Mouse (Mus musculus): ENCODE results near the gene Ak2. TPM values are rescaled to one million over a fixed set of nuclear protein-coding genes. Genes with fewer than 3 reads are reported as not detected.

The Ak2 gene
- polyA plus RNA-seq, 1 experiment from 2014 or later = 141 TPM

GRCm38 (mm10) chr4:128980890-128981832, 10.6 kb upstream of the Ak2 start:
- no peak for DNase-seq (ENCODE audit: low spot score, missing footprints)
- no peaks in the 10 kb centered on the region for H3K9me3 ChIP-seq (ENCODE audit: control insufficient read depth, low read length)
- H3K4me2 ChIP-seq = no peak overlapping the region
- ATAC-seq (ENCODE audit: low FRiP score) = no peak
- no peaks in the 10 kb centered on the region for H3K4me1 ChIP-seq (ENCODE audit: control insufficient read depth, insufficient read depth, low read length)
- no peaks in the 10 kb centered on the region for H3K36me3 ChIP-seq (ENCODE audit: control insufficient read depth, insufficient read depth, low read length)
- H3K4me3 ChIP-seq (ENCODE audit: low read depth, low read length) = no peak overlapping the region
- H3K27me3 ChIP-seq (ENCODE audit: control insufficient read depth, insufficient read depth, low read length) = no peaks in the 10 kb centered on the region
- H3K27ac ChIP-seq (ENCODE audit: low read depth, low read length) = no peak overlapping the region
- no peak overlapping the region for H3K9ac ChIP-seq (ENCODE audit: low read length)
- 88% methylated on average over 12 of the region's 12 CpGs for WGBS

- 78% methylated on average over 11 of the region's 11 CpGs for WGBS
- DNase-seq (ENCODE audit: low spot score, missing footprints) = no peak
- H3K9ac ChIP-seq (ENCODE audit: low read length) = no peak overlapping the region
- no peaks in the 10 kb centered on the region for H3K9me3 ChIP-seq (ENCODE audit: control insufficient read depth, low read length)
- no peaks in the 10 kb centered on the region for H3K4me1 ChIP-seq (ENCODE audit: control insufficient read depth, insufficient read depth, low read length)
- no peak for ATAC-seq (ENCODE audit: low FRiP score)
- no peaks in the 10 kb centered on the region for H3K36me3 ChIP-seq (ENCODE audit: control insufficient read depth, insufficient read depth, low read length)
- H3K4me3 ChIP-seq (ENCODE audit: low read depth, low read length) = no peak overlapping the region
- no peak overlapping the region for H3K27ac ChIP-seq (ENCODE audit: low read depth, low read length)
- H3K4me2 ChIP-seq = no peak overlapping the region
- no peaks in the 10 kb centered on the region for H3K27me3 ChIP-seq (ENCODE audit: control insufficient read depth, insufficient read depth, low read length)
Measured at GRCm38 (mm10) chr4:128981833-128982180, 10.0 kb upstream of the Ak2 start.

- no peak for ATAC-seq (ENCODE audit: low FRiP score)
- 86% methylated on average over 2 of the region's 2 CpGs for WGBS
Measured at GRCm38 (mm10) chr4:128983151-128983550, 8.6 kb upstream of the Ak2 start.

GRCm38 (mm10) chr4:128983656-128984055, 8.1 kb upstream of the Ak2 start:
- DNase-seq (ENCODE audit: low spot score, missing footprints) (peak; percentile 28), ATAC-seq (ENCODE audit: low FRiP score) (no peak)
- H3K27ac ChIP-seq (ENCODE audit: low read depth, low read length) = no peak overlapping the region
- no peak overlapping the region for H3K9ac ChIP-seq (ENCODE audit: low read length)
- H3K27me3 ChIP-seq (ENCODE audit: control insufficient read depth, insufficient read depth, low read length) = no peaks in the 10 kb centered on the region
- no peaks in the 10 kb centered on the region for H3K4me1 ChIP-seq (ENCODE audit: control insufficient read depth, insufficient read depth, low read length)
- H3K9me3 ChIP-seq (ENCODE audit: control insufficient read depth, low read length) = no peaks in the 10 kb centered on the region
- H3K4me2 ChIP-seq = no peak overlapping the region
- no peaks in the 10 kb centered on the region for H3K36me3 ChIP-seq (ENCODE audit: control insufficient read depth, insufficient read depth, low read length)
- H3K4me3 ChIP-seq (ENCODE audit: low read depth, low read length) = no peak overlapping the region
- WGBS = 58% methylated on average over 2 of the region's 2 CpGs

More at GRCm38 (mm10) chr4:128983151-128983550, 8.6 kb upstream of the Ak2 start:
- no peak for DNase-seq (ENCODE audit: low spot score, missing footprints)
- no peaks in the 10 kb centered on the region for H3K9me3 ChIP-seq (ENCODE audit: control insufficient read depth, low read length)
- H3K27ac ChIP-seq (ENCODE audit: low read depth, low read length) = no peak overlapping the region
- H3K9ac ChIP-seq (ENCODE audit: low read length) = no peak overlapping the region
- no peaks in the 10 kb centered on the region for H3K27me3 ChIP-seq (ENCODE audit: control insufficient read depth, insufficient read depth, low read length)
- no peaks in the 10 kb centered on the region for H3K4me1 ChIP-seq (ENCODE audit: control insufficient read depth, insufficient read depth, low read length)
- H3K36me3 ChIP-seq (ENCODE audit: control insufficient read depth, insufficient read depth, low read length) = no peaks in the 10 kb centered on the region
- H3K4me3 ChIP-seq (ENCODE audit: low read depth, low read length) = no peak overlapping the region
- no peak overlapping the region for H3K4me2 ChIP-seq

GRCm38 (mm10) chr4:128984600-128984999, 7.2 kb upstream of the Ak2 start:
- WGBS = 80% methylated on average over 3 of the region's 3 CpGs
- H3K4me1 ChIP-seq (ENCODE audit: control insufficient read depth, insufficient read depth, low read length) = no peaks in the 10 kb centered on the region
- no peaks in the 10 kb centered on the region for H3K9me3 ChIP-seq (ENCODE audit: control insufficient read depth, low read length)
- H3K4me3 ChIP-seq (ENCODE audit: low read depth, low read length) = no peak overlapping the region
- H3K4me2 ChIP-seq = no peak overlapping the region
- H3K36me3 ChIP-seq (ENCODE audit: control insufficient read depth, insufficient read depth, low read length) = no peaks in the 10 kb centered on the region
- H3K9ac ChIP-seq (ENCODE audit: low read length) = no peak overlapping the region
- no peaks in the 10 kb centered on the region for H3K27me3 ChIP-seq (ENCODE audit: control insufficient read depth, insufficient read depth, low read length)
- ATAC-seq (ENCODE audit: low FRiP score) (no peak), DNase-seq (ENCODE audit: low spot score, missing footprints) (no peak)
- H3K27ac ChIP-seq (ENCODE audit: low read depth, low read length) = no peak overlapping the region

- Histone ChIP-seq H3K9me3 (ENCODE audit: control insufficient read depth, low read length) (no peaks in the 10 kb centered on the region), H3K4me1 (ENCODE audit: control insufficient read depth, insufficient read depth, low read length) (peaks cover 2% of the 10 kb centered on the region), H3K36me3 (ENCODE audit: control insufficient read depth, insufficient read depth, low read length) (no peaks in the 10 kb centered on the region), H3K4me2 (no peak overlapping the region), H3K9ac (ENCODE audit: low read length) (no peak overlapping the region), H3K27me3 (ENCODE audit: control insufficient read depth, insufficient read depth, low read length) (no peaks in the 10 kb centered on the region), H3K27ac (ENCODE audit: low read depth, low read length) (no peak overlapping the region), H3K4me3 (ENCODE audit: low read depth, low read length) (no peak overlapping the region)
- 53% methylated on average over 3 of the region's 3 CpGs for WGBS
- ATAC-seq (ENCODE audit: low FRiP score) = no peak
- no peak for DNase-seq (ENCODE audit: low spot score, missing footprints)
Measured at GRCm38 (mm10) chr4:128988911-128989310, 2.8 kb upstream of the Ak2 start.

- Histone ChIP-seq H3K27me3 (ENCODE audit: control insufficient read depth, insufficient read depth, low read length) (no peaks in the 10 kb centered on the region), H3K27ac (ENCODE audit: low read depth, low read length) (no peak overlapping the region), H3K9ac (ENCODE audit: low read length) (no peak overlapping the region), H3K4me1 (ENCODE audit: control insufficient read depth, insufficient read depth, low read length) (peaks cover 10% of the 10 kb centered on the region), H3K4me2 (no peak overlapping the region), H3K4me3 (ENCODE audit: low read depth, low read length) (no peak overlapping the region), H3K9me3 (ENCODE audit: control insufficient read depth, low read length) (no peaks in the 10 kb centered on the region), H3K36me3 (ENCODE audit: control insufficient read depth, insufficient read depth, low read length) (no peaks in the 10 kb centered on the region)
- peak; percentile 51 for DNase-seq (ENCODE audit: low spot score, missing footprints)
- no peak for ATAC-seq (ENCODE audit: low FRiP score)
- 58% methylated on average over 11 of the region's 11 CpGs for WGBS
Measured at GRCm38 (mm10) chr4:128989678-128990077, 2.1 kb upstream of the Ak2 start.

GRCm38 (mm10) chr4:128992176-128992575, 418 bp downstream of the Ak2 start:
- WGBS = 90% methylated on average over 3 of the region's 3 CpGs
- Histone ChIP-seq H3K27me3 (ENCODE audit: control insufficient read depth, insufficient read depth, low read length) (no peaks in the 10 kb centered on the region), H3K4me2 (no peak overlapping the region), H3K9me3 (ENCODE audit: control insufficient read depth, low read length) (no peaks in the 10 kb centered on the region), H3K9ac (ENCODE audit: low read length) (no peak overlapping the region), H3K27ac (ENCODE audit: low read depth, low read length) (no peak overlapping the region), H3K4me1 (ENCODE audit: control insufficient read depth, insufficient read depth, low read length) (peaks cover 10% of the 10 kb centered on the region), H3K4me3 (ENCODE audit: low read depth, low read length) (no peak overlapping the region), H3K36me3 (ENCODE audit: control insufficient read depth, insufficient read depth, low read length) (no peaks in the 10 kb centered on the region)
- ATAC-seq (ENCODE audit: low FRiP score) = no peak
- no peak for DNase-seq (ENCODE audit: low spot score, missing footprints)

GRCm38 (mm10) chr4:128993025-128993662, 1.4 kb downstream of the Ak2 start:
- no peaks in the 10 kb centered on the region for H3K27me3 ChIP-seq (ENCODE audit: control insufficient read depth, insufficient read depth, low read length)
- peak overlapping the region; percentile 81 for H3K4me3 ChIP-seq (ENCODE audit: low read depth, low read length)
- ATAC-seq (ENCODE audit: low FRiP score) = peak; percentile 100
- H3K27ac ChIP-seq (ENCODE audit: low read depth, low read length) = no peak overlapping the region
- H3K36me3 ChIP-seq (ENCODE audit: control insufficient read depth, insufficient read depth, low read length) = no peaks in the 10 kb centered on the region
- H3K9ac ChIP-seq (ENCODE audit: low read length) = peak overlapping the region; percentile 83
- DNase-seq (ENCODE audit: low spot score, missing footprints) = peak; percentile 100
- peaks cover 10% of the 10 kb centered on the region for H3K4me1 ChIP-seq (ENCODE audit: control insufficient read depth, insufficient read depth, low read length)
- WGBS = under 1% methylated on average over 49 of the region's 49 CpGs
- H3K4me2 ChIP-seq = peak overlapping the region; percentile 88
- no peaks in the 10 kb centered on the region for H3K9me3 ChIP-seq (ENCODE audit: control insufficient read depth, low read length)
